Mouse (Mus musculus): ENCODE data around the gene Arhgef25.

GRCm38 (mm10) chr10:127145303-127145702, 44.6 kb downstream of the Arhgef25 start:
- TF ChIP-seq CTCF (IDR thresholded peaks at IDR 0.05; ENCODE audit: low read depth, low read length), result no peak
- no peak for TF ChIP-seq POLR2A (IDR thresholded peaks at IDR 0.05; ENCODE audit: borderline replicate concordance, low read depth, low read length)

All from bone marrow macrophage, adult 2 months (primary cell).